13 mouse cellular contexts compared by ENCODE assay signal in the genomic region with DNA sequence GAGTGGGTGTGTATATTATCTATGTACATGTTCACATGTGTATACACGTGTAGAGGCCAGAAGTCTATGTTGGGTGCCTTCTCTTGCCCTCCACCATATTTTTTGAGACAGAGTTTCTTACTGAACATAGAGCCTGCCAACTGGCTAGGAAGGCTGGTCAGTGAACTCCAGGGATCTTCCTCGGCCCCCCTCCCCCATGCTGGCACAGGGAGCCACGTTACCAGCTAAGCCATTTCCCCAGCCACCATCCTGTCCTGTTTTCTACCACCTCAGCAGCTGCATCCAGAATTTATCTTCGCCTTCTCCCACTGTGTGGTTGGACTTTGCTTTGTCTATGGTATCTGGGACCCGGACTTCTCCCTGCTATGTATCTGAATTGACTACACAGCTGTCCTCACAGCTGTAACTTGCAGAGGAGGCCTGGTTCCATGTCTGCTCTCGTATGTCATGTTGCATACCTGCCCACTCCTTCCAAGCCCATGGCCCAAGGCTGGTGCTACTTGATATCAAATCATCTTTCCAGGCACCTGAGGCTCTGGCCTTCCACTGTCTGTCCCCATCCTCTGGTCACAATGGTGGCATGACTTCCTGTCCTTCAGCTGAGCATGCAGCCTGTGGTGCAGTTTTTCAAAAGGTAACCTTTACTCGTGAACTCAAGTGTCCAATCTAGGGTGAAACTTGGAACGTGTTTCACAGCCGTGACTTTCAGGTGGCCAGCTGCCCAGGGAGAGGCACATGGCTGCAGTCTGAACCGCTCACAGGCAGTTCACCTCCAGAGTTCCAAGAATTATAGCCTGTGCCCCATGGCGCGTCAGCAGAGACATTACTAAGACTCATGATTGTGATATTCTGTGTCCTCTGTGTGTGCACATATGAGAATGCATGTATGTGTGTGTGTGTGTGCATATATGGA. TPM values are rescaled to one million over a fixed set of nuclear protein-coding genes. Genes with fewer than 3 reads are reported as not detected.
DNase-seq lines count a peak whose midpoint lies in the region; ATAC-seq lines count a peak whose summit lies in the region.
"Had no signal": no experiment of that assay in that cellular context is flagged by ENCODE, and none has a peak within 500 bp of the region (broad histone marks: within the 10 kb centered on the region; RNA-seq: fewer than 3 reads in every experiment).

No protein-coding gene starts in this region.

- H3K4me3 ChIP-seq in heart, embryonic 11.5 days (ENCODE audit: low read depth, low read length) = no peak overlapping the region
- H3K4me3 ChIP-seq in embryonic facial prominence, embryonic 12.5 days = no peak overlapping the region
- H3K4me3 ChIP-seq in limb, embryonic 12.5 days (replicated peaks) = no peak overlapping the region
- H3K4me3 ChIP-seq in midbrain, embryonic 16.5 days (ENCODE audit: low read depth, low read length) = no peak overlapping the region
- H3K4me3 ChIP-seq: stomach, embryonic 15.5 days had no signal

- 81% methylated on average over 12 of the region's 12 CpGs for WGBS in heart, embryonic 11.5 days (ENCODE audit: insufficient replicate concordance)
- 82% methylated on average over 12 of the region's 12 CpGs for WGBS in embryonic facial prominence, embryonic 12.5 days
- WGBS in limb, embryonic 12.5 days = 71% methylated on average over 12 of the region's 12 CpGs
- WGBS in midbrain, embryonic 16.5 days = 91% methylated on average over 12 of the region's 12 CpGs

- peaks cover 25% of the 10 kb centered on the region for H3K4me1 ChIP-seq in heart, embryonic 11.5 days (ENCODE audit: control insufficient read depth, insufficient read depth, low read length)
- peaks cover 36% of the 10 kb centered on the region for H3K4me1 ChIP-seq in embryonic facial prominence, embryonic 12.5 days
- H3K4me1 ChIP-seq in limb, embryonic 12.5 days (replicated peaks) = peaks cover 79% of the 10 kb centered on the region
- 0 out of 2 replicates have a peak, but pooled peaks cover 2% of the 10 kb centered on the region for H3K4me1 ChIP-seq in midbrain, embryonic 16.5 days (ENCODE audit: control insufficient read depth, insufficient read depth, low read length)

- no peak for ATAC-seq in heart, embryonic 11.5 days (replicated peaks; ENCODE audit: insufficient number of reproducible peaks, low FRiP score, low TSS enrichment)
- no peak for ATAC-seq in embryonic facial prominence, embryonic 12.5 days (ENCODE audit: insufficient number of reproducible peaks, insufficient read depth, low FRiP score, low TSS enrichment)
- ATAC-seq in limb, embryonic 12.5 days (ENCODE audit: insufficient number of reproducible peaks, insufficient read depth, low FRiP score, low TSS enrichment, low read depth) = no peak
- no peak for ATAC-seq in midbrain, embryonic 16.5 days
- ATAC-seq: forebrain, postnatal 0 days had no signal

- H3K36me3 ChIP-seq in heart, embryonic 11.5 days (ENCODE audit: control insufficient read depth, insufficient read depth, low read length) = no peaks in the 10 kb centered on the region
- no peaks in the 10 kb centered on the region for H3K36me3 ChIP-seq in embryonic facial prominence, embryonic 12.5 days
- no peaks in the 10 kb centered on the region for H3K36me3 ChIP-seq in limb, embryonic 12.5 days
- no peaks in the 10 kb centered on the region for H3K36me3 ChIP-seq in midbrain, embryonic 16.5 days (ENCODE audit: control insufficient read depth, insufficient read depth, low read length)
- H3K36me3 ChIP-seq: stomach, embryonic 15.5 days had no signal

- no peak overlapping the region for H3K4me2 ChIP-seq in heart, embryonic 11.5 days
- H3K4me2 ChIP-seq in embryonic facial prominence, embryonic 12.5 days (replicated peaks) = no peak overlapping the region
- peak overlapping the region; percentile 13 for H3K4me2 ChIP-seq in limb, embryonic 12.5 days
- no peak overlapping the region for H3K4me2 ChIP-seq in midbrain, embryonic 16.5 days (ENCODE audit: low read length)
- H3K4me2 ChIP-seq: stomach, embryonic 15.5 days had no signal

- H3K27ac ChIP-seq in heart, embryonic 11.5 days (ENCODE audit: low read depth, low read length) = no peak overlapping the region
- H3K27ac ChIP-seq in embryonic facial prominence, embryonic 12.5 days = peak overlapping the region; percentile 75; the same call in 1 of the 2 replicates
- peak overlapping the region; percentile 81 for H3K27ac ChIP-seq in limb, embryonic 12.5 days
- no peak overlapping the region for H3K27ac ChIP-seq in midbrain, embryonic 16.5 days (ENCODE audit: low read length)
- H3K27ac ChIP-seq: macrophage had no signal

- 0 out of 2 replicates have a peak, but pooled peaks cover 2% of the 10 kb centered on the region for H3K27me3 ChIP-seq in heart, embryonic 11.5 days (ENCODE audit: control insufficient read depth, insufficient read depth, low read length)
- no peaks in the 10 kb centered on the region for H3K27me3 ChIP-seq in embryonic facial prominence, embryonic 12.5 days
- no peaks in the 10 kb centered on the region for H3K27me3 ChIP-seq in limb, embryonic 12.5 days
- H3K27me3 ChIP-seq in midbrain, embryonic 16.5 days (ENCODE audit: control insufficient read depth, insufficient read depth, low read depth, low read length) = no peaks in the 10 kb centered on the region
- H3K27me3 ChIP-seq: CH12.LX; stomach, embryonic 15.5 days had no signal

- H3K9me3 ChIP-seq in heart, embryonic 11.5 days (replicated peaks; ENCODE audit: control insufficient read depth, low read length) = no peaks in the 10 kb centered on the region
- no peaks in the 10 kb centered on the region for H3K9me3 ChIP-seq in embryonic facial prominence, embryonic 12.5 days
- H3K9me3 ChIP-seq in limb, embryonic 12.5 days = no peaks in the 10 kb centered on the region
- no peaks in the 10 kb centered on the region for H3K9me3 ChIP-seq in midbrain, embryonic 16.5 days (replicated peaks; ENCODE audit: control insufficient read depth, low read length, poor library complexity, severe bottlenecking)
- H3K9me3 ChIP-seq: stomach, embryonic 15.5 days had no signal

- DNase-seq in heart, adult 8-10 months (ENCODE audit: low spot score) = peak; percentile 57
- peak; percentile 82 for DNase-seq in kidney, adult 18-20 months
- no peak for DNase-seq in cerebellum, adult 8-10 months
- DNase-seq: embryo, embryonic 11 days; right cerebral cortex, adult 18-20 months had no signal

- no peak overlapping the region for H3K9ac ChIP-seq in heart, embryonic 11.5 days (ENCODE audit: low read depth, low read length)
- H3K9ac ChIP-seq in embryonic facial prominence, embryonic 12.5 days = no peak overlapping the region
- H3K9ac ChIP-seq in limb, embryonic 12.5 days (replicated peaks) = no peak overlapping the region
- no peak overlapping the region for H3K9ac ChIP-seq in midbrain, embryonic 16.5 days (ENCODE audit: low read depth, low read length)
- H3K9ac ChIP-seq: forebrain, postnatal 0 days; stomach, embryonic 15.5 days had no signal

RNA-seq across cellular contexts. Expression of gene Myo10, which starts 18.8 kb away (rescaled TPM):
- 10 to 100 TPM; 71.7 to 84.5 (median 73.3) TPM for total RNA-seq in heart, adult 8-10 months (2022)
- 11.5 and 15.4 TPM in 2 replicates for polyA plus RNA-seq in heart, embryonic 11.5 days (2014; fragmentation: Nextera tagmentation; extraction: Ambion mirVana)
- 37.7 and 39.8 TPM in 2 replicates for polyA plus RNA-seq in embryonic facial prominence, embryonic 12.5 days (2016; fragmentation: Nextera tagmentation; extraction: Ambion mirVana)
- polyA plus RNA-seq in limb, embryonic 12.5 days (2016; fragmentation: Nextera tagmentation; extraction: Ambion mirVana) = 42.1 and 42.5 TPM in 2 replicates
- polyA plus RNA-seq in midbrain, embryonic 16.5 days (2015; fragmentation: Nextera tagmentation; extraction: Ambion mirVana) = 26.8 and 28.8 TPM in 2 replicates

Comparison
In these comparisons a context has a peak if more than half of its experiments do, and no peak if none do; other contexts are left out.
1. H3K27ac ChIP-seq: peak in embryonic facial prominence, embryonic 12.5 days (single experiment) and limb, embryonic 12.5 days (single experiment); none in heart, embryonic 11.5 days (single experiment) and midbrain, embryonic 16.5 days (single experiment).